Mouse (Mus musculus): ENCODE results near the gene Vmn1r77. TPM values are rescaled to one million over a fixed set of nuclear protein-coding genes. Genes with fewer than 3 reads are reported as not detected.
"Not testable (repeated sequence)": the region's sequence is repeated elsewhere in the genome, so short reads cannot be mapped to it uniquely, and the experiment has no call there.

The Vmn1r77 gene
- total RNA-seq (2021) = not detected
- long read RNA-seq, experiment 1 = 0 reads
- long read RNA-seq, experiment 2 = 0 reads

- not testable (repeated sequence) for DNase-seq (ENCODE audit: low spot score in 2 of 2)
Observed at GRCm38 (mm10) chr7:12036452-12036851, at the start of gene Vmn1r77. Vmn1r77 (plus strand) TSS chr7:12036752.

GRCm38 (mm10) chr7:12011491-12011890 is 25.1 kb upstream of the Vmn1r77 start:
- not testable (repeated sequence) for DNase-seq (ENCODE audit: low spot score in 2 of 2)

GRCm38 (mm10) chr7:12012392-12012791 is 24.2 kb upstream of the Vmn1r77 start:
- DNase-seq (ENCODE audit: low spot score in 2 of 2) = not testable (repeated sequence)

DNA sequence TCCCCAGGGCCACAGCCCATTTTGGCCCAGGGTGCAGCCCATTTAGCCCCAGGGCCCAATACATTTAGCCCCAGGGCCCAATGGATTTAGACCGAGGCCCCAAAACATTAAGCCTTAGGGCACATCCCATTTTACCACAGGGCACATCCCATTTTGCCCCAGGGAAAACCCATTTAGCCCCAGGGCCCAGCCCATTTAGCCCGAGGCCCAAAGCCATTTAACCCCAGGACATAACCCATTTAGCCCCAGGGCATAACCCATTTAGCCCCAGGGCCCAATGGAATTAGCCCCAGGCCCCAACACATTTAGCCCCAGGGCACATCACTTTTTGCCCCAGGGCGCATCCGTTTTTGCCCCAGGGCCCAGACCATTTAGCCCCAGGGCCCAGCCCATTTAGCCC is 23.4 kb upstream of the Vmn1r77 start:
- DNase-seq (ENCODE audit: low spot score in 2 of 2) = no peak

GRCm38 (mm10) chr7:12017829-12018228 is 18.7 kb upstream of the Vmn1r77 start:
- DNase-seq (ENCODE audit: low spot score in 2 of 2) = not testable (repeated sequence)

GRCm38 (mm10) chr7:12040664-12041063 is 4.1 kb downstream of the Vmn1r77 start:
- DNase-seq (ENCODE audit: low spot score in 2 of 2) = no peak

Other genes with a start within 250 kb of the Vmn1r77 start
- gene Vmn1r74, start 202.8 kb upstream of the Vmn1r77 start, total RNA-seq (2021) = not detected
- not detected for gene Vmn1r75, start 162.1 kb upstream of the Vmn1r77 start, total RNA-seq (2021)
- not detected for gene Vmn1r76, start 98.5 kb upstream of the Vmn1r77 start, total RNA-seq (2021)
- not detected for gene Vmn1r78, start 113.5 kb downstream of the Vmn1r77 start, total RNA-seq (2021)
- not detected for gene Vmn1r79, start 134.5 kb downstream of the Vmn1r77 start, total RNA-seq (2021)
- not detected for gene Vmn1r80, start 152.5 kb downstream of the Vmn1r77 start, total RNA-seq (2021)
- under 1 TPM in 1 of 2 experiments, not detected in 1; 0.02 TPM for gene Vmn1r81, start 231.5 kb downstream of the Vmn1r77 start, total RNA-seq (2021)

All from left cerebral cortex, adult 18-20 months (tissue).